Mouse (Mus musculus) CH12F3 (cell line): ENCODE data around the gene Slc6a4.

Experiments
- in situ Hi-C: fragments of 300-500 bp; cut with MboI; formaldehyde crosslinking; loops from 2 replicates; pipeline ENCODE4 v1.14.3; 2020; ENCODE audit warnings: low sequenced_read_pairs

Gene Slc6a4

DNA sequence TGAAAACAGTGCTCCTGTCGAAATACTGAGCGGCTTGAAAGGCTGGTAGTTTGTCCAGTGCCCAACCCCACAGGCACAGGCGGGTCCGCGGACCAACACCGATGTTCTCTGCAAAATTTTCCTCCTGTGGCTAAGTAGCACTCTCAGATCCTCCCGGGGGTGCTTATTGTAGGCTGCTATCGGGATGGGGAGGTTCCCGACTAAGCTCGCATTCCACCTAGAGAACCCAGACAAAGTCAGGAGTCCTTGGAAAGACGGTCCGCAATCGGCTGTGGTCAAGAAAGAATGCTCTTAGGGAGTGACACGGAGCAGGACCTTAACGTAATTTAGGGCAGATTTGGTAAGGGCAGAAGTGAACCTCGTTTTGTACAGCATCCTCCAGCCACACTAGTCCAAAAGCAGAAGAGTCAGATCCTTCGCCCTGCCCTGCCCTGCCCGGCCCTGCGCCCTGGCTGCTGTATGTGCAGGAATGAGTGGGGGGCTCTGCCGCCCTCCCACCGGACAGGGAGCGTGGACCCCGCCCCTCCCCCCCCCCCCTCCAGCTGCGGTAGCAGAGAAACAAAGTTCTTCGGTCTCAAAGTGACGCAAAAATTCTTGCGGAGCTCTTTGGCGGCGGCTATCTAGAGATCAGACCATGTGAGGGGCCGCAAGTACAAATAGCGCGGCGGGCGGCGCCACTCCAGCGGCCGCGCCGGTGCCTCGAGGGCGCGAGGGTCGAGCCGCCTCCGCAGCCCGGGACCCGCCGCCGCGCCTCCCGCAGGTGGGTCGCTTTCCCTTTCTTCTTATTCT lies at the start of gene Slc6a4:
Gene Slc6a4 (plus strand): TSS at position 688 of the 789 bp plus-strand sequence.
- in situ Hi-C loops, result no loop called here

DNA sequence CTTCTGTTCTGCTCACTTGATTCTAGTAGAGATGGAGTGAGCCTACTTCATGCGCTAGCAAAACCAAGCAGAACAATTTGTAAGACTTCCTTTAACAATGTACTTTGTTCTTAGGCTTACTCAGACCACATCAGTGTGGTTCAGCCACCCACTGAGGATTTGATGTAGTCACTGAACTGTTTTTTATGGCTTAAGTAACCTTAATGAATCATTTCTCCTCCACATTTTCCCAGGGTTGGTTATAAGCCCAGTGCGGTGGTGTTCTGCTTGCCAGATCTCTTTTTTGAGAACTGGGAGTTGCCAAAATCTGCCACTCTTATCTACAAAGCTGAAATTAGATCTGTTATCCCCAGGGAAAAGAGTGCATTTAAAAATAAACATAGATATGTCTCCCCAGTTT lies 44.9 kb upstream of the Slc6a4 start:
- in situ Hi-C loops, result no loop called here

DNA sequence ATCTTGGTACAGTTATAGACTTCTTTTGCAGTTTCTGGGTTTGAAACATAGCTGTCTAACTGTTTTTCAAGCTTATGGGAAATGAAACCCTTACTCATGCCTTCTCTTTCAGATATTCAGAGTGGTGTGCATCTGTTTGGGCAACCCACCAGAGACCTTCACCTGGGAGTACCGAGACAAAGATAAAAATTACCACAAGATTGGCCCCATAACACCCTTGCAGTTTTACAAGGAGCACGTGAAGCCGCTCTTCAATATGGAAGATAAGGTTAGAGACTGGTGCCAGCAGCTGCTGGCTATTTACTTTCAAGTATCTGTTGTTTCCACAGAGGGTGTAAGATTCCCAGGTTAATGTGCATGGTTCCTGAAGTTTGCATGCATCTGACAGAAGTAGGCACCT lies 32.7 kb upstream of the Slc6a4 start:
- in situ Hi-C loops, result no loop called here

DNA sequence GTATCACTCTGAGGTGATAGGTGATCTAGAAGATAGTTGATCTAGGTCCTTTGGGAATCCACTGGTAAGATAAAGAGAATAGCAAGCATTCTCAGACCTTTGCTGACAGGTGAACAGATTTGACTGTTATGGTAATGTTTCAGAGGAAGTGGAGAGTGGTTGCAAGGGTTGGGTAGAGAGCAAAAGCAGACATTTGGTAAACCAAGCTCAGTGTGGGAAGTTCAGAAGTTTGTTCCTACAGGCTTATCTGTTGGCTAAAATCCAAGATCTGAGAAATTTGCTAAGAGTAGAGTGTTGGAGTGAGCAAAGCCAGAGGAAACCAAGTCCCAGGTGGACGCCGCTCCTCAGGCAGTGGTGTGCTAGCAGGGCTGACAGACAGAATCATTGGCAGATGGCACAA lies 28.1 kb upstream of the Slc6a4 start:
- in situ Hi-C loops, result no loop called here

DNA sequence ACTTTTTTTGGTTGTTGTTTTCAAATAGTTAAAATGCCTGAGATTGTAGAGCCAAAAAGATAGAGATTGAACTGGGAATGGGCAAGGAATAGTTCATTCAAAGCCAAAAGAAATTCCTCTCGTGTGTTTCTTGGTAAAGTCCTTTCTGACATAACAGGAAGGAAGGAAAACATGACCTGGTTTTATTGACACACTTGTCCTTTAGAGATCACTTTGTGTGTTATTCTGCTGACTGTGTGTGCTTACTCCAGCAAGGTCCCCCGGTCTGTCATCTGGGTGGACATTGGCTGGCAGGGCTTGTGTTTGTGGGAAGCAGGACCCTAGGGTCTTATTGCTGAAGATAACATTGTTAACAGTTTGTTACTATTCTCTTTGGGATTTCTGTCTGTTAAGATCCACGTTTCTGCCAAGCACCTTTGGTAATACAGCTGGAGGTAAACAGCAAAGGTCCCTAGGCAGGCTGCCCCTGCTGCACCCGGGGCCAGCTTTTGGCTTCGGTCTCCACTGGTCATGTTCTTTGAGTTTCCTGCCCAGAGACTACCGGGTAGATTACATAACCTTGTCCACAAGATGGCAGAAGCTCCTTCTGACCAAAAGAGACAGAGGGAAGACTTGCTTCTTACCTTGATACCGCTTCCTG lies 23.6 kb upstream of the Slc6a4 start:
- in situ Hi-C loops, result no loop called here

DNA sequence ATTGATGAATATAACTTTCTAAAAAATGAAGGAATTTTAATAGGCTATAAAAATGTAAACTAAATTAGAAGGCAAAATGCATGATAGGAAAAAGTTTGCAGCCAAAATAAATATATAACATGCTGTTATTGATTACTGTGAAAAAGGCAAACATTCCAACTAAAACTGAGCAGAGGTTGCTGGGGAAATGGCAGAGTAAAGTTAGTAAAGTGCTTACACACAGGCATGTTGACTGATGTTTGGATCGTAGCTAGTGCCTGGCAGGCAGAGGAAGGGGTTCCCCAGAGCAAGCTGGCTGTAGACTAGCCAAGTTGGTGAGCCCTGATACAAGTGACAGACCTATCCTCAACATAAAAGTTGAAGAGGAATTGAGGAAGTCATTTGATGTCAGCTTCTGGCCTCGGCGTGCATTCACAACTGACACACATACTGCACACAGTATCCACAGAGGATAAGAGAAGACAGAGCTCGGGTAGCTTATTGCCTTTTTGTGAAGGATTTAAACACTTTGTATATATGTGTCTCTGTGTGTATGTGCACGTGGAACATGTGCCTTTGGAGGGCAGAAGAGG lies 16.7 kb upstream of the Slc6a4 start:
- in situ Hi-C loops, result no loop called here

DNA sequence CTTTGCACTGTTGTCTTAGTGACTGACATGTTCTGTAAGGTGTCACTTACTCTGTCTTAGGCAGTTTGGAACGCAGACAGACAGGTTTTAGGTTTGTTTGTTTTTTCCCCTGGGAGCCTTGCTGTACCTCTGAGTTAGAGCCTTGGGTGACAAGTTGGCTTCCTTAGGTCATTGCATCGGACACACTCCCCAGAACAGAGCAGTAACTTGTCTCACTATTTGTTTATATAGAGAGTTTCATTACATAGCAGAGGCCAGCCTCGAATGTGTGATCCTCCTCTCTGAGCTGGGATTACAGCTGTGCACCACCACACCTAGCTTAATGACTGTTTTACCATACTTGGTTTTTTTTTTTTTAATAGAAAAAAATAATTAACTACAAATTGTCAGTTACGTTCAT lies 16.0 kb upstream of the Slc6a4 start:
- in situ Hi-C loops, result no loop called here

DNA sequence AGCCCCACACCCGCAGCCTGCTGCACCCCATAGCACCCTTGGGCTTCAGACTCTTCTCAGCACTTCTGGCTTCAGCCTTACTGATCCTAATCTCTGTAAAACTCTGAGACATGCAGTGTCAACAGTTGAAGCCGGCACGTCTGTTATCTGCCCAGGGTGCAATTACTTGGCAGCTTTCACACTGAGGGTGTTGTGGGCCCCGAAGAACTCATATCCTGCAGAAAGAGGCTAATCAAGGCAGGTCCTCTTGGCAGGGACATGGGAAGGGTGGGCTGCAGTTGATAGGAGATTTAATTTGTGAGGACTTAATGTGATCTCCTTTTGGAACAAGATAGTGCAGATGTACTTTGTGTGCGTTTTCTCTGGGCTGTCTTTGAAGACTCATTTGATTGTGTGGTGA lies 14.8 kb upstream of the Slc6a4 start:
- in situ Hi-C loops, result no loop called here

DNA sequence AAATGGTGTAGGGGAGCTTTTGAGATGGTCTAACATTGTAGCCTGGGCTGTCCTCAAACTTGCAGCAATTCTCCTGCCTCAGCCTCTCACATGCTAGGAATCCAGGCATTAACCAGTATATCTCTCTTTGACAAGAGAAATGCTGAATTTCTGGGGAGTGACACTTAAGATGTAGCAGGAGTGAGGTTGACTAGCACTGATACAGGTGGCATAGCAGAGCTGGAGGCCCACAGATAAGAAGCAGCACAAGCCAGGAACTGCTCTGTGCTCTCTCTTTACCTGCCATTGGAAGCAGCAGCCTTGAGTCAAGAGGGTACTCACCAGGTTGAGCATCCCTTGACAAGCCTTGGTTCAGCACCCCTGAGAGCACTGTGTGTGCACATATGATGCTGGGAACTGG lies 14.2 kb upstream of the Slc6a4 start:
- in situ Hi-C loops, result no loop called here

DNA sequence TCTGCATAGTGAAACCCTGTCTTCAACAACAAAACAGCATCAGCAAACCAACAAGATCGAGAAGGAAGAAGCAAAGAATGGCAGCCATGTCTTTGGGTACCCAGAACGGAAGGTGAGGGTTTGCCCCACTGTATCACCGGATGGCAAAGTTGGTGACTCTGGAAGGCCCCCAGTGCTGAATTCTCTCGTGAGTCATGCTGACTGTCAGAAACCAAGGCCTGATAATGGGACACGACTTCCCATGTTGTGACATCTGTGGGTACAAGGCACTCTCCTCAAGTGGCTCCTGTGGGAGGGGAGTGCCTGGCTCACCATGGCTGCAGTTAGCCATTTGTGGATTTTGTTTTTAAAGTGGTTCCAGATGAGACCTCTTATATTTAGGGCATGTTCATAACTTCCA lies 7.6 kb upstream of the Slc6a4 start:
- in situ Hi-C loops, result no loop called here

DNA sequence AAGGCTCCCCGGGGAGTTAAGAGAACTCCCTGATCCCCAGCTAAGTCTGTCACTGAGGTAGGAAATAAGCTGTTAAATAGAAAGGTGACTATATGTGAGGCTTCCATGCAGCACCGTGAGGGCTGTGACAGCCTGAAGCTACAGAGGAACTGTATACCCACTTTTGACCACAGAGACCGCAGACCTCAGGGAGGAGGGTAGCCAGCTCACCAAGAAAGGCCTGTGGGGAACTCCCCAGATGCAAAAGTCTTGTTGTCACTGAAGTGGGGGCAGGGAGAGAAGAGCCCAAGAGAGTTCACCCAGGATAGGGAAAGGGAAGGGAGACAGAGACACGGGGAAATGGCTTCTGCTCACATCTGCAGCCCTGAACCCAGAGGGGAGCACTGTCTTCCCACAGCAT lies 5.5 kb upstream of the Slc6a4 start:
- in situ Hi-C loops, result no loop called here

DNA sequence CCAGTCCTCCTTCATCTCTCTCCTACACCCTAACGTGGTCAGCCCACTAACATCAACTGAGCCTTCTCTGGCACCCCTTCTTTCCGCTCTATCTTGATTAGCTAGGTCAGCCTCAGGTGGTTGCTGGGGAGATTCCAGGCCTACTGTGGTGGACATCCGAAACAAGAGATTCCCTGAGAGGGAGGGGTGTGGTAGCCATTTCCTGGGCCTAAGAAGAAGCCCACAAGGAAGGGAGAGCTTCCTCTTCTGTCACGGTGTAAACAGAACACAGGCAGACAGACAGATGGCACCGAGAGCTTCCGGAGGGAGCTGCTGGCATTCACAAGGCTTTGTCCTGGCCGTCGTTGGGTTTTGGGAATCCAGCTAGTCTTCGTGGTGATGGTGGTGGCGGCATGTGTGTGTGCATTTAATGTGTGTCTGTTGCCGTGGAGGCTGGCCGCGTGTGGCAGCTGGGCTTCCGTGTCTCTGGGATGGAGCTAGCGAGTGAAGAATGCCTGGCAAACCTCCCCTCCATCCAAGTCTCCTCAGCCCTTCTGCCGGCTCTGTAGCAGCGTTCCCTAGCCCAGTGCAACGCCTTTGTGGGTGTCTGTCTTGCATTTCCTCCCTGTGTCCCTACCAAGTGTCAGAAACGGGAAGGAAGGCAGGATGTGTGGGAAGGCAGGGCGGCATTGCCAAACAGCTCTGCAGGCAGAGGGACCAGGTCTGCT lies 2.3 kb upstream of the Slc6a4 start:
- in situ Hi-C loops, result no loop called here

DNA sequence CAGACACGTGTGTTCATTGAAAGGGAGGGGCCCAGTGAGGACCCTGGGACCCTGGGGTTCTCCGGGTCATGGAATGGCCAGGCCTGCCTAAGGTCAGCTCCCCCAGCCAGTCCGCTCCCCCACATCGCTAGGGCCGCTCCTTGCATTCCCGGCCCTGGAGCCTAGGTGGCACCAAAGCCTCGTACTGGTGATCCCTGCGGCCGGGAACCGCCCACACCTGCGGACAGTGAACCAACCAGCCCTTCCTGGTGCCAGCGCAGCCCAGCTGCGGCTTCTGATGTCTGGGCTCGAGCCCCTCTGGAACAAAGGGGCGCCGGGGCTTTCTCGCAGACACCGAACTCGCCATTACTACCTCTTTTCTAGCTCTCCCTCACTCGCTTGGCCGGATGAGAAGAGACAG lies 1.1 kb upstream of the Slc6a4 start:
- in situ Hi-C loops, result no loop called here

DNA sequence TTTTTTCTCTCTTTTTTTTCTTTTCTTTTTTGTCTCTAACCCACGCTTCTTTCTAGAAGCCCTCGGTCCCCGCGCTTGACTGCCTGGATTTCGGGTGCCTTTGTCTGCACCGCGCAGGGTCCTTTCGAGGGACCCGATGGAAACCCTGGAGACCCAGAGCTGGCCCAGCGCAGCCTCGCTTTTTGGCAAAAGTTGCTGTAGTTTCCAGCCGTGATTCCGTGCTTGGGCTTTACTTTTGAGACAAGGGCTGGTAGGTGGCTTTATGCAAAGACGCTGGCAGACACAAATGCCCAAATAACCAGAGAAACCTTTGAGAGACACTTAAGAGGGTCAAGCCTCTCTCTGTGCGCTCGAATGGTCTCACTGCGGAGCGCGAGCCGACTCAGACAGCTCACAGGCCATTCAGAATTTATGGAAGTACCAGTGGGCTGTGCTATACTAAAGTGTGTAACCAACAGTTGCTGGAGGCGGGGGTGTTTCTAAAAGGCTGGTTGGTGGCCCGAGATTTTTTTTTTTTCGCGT lies 363 bp downstream of the Slc6a4 start:
- in situ Hi-C loops, result no loop called here

DNA sequence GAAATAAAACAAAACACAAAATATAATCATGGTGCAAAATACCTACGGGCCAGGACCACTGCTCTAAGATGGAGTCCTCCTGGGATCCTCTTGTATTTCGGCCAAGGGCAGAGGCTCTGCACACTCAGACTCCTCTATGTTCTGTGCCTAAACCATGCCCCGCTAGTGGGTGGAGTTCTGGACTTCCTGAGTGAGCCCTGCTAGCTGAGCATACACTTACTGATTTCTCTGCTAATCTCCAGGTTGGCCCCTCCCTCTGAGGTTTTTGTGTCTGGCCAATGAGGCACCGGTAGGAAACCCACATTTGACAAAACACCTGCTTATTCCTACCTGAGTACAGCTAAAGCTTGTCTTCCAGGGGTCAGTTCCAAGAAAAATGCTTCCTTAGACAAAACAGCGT lies 2.3 kb downstream of the Slc6a4 start:
- in situ Hi-C loops, result no loop called here

DNA sequence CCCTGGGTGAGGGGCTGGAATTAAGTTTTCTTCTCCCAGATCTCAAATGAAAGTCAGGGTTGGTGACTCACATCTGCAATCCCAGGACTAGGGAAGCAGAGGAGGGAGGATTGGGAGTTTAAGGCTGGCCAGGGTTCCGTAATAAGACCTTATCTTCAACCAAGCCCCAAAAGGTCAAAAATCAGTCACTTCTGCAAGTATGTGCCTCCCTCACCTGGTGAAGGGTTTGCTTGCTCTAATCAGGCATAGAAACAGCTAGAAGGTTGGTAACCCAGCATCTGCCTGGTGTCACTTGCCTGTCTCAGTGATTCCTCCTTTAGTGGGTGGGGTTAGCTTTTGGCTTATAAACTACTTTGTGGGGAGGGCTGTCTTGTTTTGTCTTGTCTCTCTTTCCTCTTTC lies 4.0 kb downstream of the Slc6a4 start:
- in situ Hi-C loops, result no loop called here

DNA sequence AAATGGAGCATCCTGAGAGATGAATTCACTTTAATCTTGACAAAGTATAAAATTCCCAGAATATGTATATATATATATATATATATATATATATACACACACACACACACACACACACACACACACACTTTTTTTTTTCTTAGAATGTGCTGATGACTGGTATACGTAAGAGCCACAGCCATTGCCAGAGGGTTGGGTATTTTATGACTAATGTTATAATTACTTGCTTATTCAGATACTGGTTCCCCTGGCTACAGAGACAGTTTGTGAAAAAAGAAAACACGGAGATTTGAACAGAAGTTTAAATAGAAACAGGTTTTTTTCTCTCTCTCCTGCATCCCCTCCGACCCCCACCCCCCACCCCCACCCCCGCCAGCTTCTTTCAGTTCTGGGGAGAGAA lies 7.5 kb downstream of the Slc6a4 start:
- in situ Hi-C loops, result no loop called here

DNA sequence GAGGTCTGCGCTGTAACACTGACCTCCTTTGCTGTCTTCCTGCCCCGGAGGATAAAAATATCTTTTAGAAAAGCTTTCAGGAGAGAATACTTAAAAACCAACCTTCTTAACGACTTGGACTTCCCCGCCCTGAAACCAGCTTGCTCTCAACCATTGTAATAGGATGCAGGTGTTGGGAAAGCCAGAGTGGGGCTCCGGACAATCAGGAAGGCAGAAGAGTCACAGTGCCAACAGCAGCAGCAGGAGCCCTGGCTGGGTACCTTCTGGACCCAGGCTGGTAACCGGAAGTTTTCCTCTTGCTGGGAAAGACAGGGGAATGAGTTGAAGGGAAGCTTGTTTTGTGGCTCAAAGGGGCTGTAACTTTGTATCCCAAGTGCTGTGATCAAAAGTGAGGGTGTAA lies 8.2 kb downstream of the Slc6a4 start:
- in situ Hi-C loops, result no loop called here

DNA sequence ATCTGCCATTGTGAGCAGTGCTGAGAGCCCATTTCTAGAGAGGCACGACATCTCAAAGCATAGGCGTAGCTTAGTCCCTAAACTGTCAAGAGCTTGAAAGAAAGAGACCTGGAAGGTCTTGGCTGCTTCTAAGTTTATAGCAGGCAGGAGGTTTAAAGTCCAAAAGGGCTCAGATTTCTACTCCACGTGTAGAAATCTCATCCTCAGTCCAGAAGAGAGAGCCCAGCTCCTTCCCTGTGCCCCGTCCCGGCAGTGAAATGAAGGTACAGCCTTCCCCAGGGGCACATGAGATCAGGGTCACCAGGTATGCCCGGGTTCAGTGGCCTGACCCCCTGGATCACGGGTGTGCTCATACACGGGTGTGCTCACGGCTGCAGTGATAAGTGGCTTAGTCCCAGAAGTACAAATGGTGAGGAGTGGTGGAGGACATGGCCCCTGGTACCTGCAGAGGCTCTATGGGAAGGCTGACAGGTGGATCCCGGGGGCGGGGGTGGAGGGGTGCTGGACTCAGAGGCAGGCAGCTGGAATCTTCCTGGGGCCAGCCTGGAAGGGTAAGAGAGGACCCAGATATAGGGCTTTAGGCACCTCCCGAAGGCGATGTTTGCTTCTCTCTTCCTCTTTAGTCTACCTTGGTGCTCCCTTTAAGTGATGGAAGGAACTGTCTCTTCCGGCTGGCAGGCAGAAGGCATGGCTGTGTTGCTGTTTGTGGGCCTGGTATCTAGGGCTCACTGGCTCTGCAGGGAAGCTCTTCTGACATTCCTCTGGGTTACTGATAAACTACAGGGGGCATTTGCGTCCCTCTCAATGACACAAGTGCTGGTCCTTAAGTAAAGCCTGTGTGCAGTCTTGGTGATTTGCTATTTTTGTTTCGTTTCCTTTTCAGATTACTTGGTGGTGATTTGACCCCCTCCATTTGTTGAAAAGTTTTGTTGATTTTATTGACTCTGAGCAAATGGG lies 10.9 kb downstream of the Slc6a4 start:
- in situ Hi-C loops, result no loop called here

DNA sequence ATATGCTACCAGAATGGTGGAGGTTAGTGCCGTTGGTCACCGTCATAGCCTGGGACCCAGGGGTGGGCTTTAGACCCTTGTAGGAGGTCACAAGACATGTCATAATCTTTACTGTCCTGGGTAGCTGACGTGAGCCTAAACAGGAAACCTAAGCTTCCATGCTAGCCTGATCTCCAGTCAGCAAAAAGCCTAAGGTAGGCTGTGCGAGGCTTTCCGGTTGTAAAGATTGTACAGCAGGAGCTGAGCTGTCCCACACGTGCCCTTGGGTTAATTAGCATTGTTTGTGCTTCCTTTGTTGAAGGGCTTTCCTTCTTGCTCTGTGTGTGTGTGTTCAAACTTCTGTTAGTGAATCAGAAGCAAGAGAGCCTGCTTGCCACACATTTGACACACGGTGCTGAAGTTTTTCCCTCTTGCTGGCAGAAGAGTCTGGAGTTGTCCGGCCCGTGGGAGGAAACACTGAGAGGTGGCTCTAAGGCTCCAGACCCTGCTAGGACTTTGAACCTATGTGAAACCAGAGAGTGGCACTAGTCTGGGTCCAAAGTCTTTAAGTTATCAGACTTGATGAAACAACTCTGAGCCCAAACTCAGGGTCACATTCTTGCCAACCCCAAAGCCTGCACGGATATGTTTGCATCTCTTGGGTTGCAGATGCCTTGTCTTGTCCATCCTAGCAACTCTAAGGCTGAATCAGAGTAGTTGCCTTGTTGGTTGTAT lies 12.5 kb downstream of the Slc6a4 start:
- in situ Hi-C loops, result no loop called here
